Mouse (Mus musculus): Measurements from ENCODE around the gene Gm4307.
"Not testable (repeated sequence)": the region's sequence is repeated elsewhere in the genome, so short reads cannot be mapped to it uniquely, and the experiment has no call there.

The Gm4307 gene

GRCm38 (mm10) chr10:100361038-100361437 lies at the start of gene Gm4307:
Gm4307 (plus strand) TSS chr10:100361338.
- DNase-seq, result not testable (repeated sequence)

- DNase-seq, result not testable (repeated sequence)
These were observed 25.8 kb upstream of the Gm4307 start, which contains the start of gene Gm4301 for GRCm38 (mm10) chr10:100335376-100335775. Gm4301 (plus strand) TSS chr10:100335676.

- DNase-seq, result not testable (repeated sequence)
These were observed 20.6 kb upstream of the Gm4307 start, which contains the start of gene Gm4302 for GRCm38 (mm10) chr10:100340536-100340935. Gm4302 (plus strand) TSS chr10:100340836.

GRCm38 (mm10) chr10:100345672-100346071 lies 15.5 kb upstream of the Gm4307 start, which contains the start of gene Gm4303:
Gm4303 (plus strand) TSS chr10:100345972.
- DNase-seq, result not testable (repeated sequence)

GRCm38 (mm10) chr10:100350793-100351192 lies 10.3 kb upstream of the Gm4307 start, which contains the start of gene Gm4305:
Gm4305 (plus strand) TSS chr10:100351093.
- not testable (repeated sequence) for DNase-seq

GRCm38 (mm10) chr10:100356841-100357240 lies 4.3 kb upstream of the Gm4307 start:
- peak; percentile 3 for DNase-seq

GRCm38 (mm10) chr10:100382460-100382859 lies 21.3 kb downstream of the Gm4307 start, which contains the start of gene Gm4312:
Gm4312 (minus strand) TSS chr10:100382560.
- DNase-seq, result not testable (repeated sequence)

- DNase-seq, result not testable (repeated sequence)
These were observed 41.2 kb downstream of the Gm4307 start for GRCm38 (mm10) chr10:100402301-100402700.
